In the genomic region with DNA sequence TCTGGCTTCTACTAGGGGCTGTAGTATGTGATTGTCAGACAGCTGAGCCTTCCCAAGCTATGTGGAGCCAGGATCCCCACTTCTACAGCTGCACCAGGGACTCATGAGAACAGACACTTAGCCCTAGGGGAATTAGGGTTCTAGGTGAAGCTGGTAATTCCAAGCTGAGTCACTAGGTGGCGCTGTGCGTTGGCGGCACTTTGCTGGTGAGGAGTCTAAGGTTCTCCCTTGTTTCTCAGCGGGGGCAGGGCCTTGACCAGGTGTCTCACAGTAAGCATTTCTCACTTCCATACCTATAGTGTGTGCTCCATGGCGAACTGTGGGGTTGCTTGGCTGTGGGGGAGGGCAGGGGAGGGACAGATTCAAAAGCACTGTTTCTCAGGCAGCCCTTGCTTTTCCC, we compare ENCODE assay signal across 8 mouse cellular contexts. TPM values are rescaled to one million over a fixed set of nuclear protein-coding genes. Genes with fewer than 3 reads are reported as not detected.
A peak's percentile ranks its signal among the peaks of the same experiment; 100 is the strongest.
DNase-seq lines count a peak whose midpoint lies in the region; ATAC-seq and TF ChIP-seq lines count a peak whose summit lies in the region.

No protein-coding gene starts in this region.

- no peaks in the 10 kb centered on the region for H3K27me3 ChIP-seq in midbrain, embryonic 14.5 days (ENCODE audit: control insufficient read depth, insufficient read depth, low read length)
- H3K27me3 ChIP-seq in midbrain, embryonic 16.5 days (ENCODE audit: control insufficient read depth, insufficient read depth, low read depth, low read length) = no peaks in the 10 kb centered on the region
- no peaks in the 10 kb centered on the region for H3K27me3 ChIP-seq in midbrain, postnatal 0 days (ENCODE audit: insufficient read depth, low read length)

- DNase-seq in frontal cortex, postnatal 25 days (ENCODE audit: low spot score in 2 of 2) = peak; percentile 62 to 65
- no peak for DNase-seq in frontal cortex, postnatal 10 days (ENCODE audit: low spot score in 2 of 2)
- peak; percentile 69 for DNase-seq in midbrain, embryonic 14.5 days
- DNase-seq in c-Kit-negative CD71-positive TER-119-positive erythroid progenitor cells, embryonic 14.5 days (ENCODE audit: low read depth, low spot score) = peak; percentile 50
- peak; percentile 88 for DNase-seq in induced T-regulatory cell, adult 2 months (ENCODE audit: low read depth)
- DNase-seq in midbrain, postnatal 0 days (ENCODE audit: low spot score) = peak; percentile 56
- DNase-seq in thymus, postnatal 4 days = peak; percentile 95

- 14% methylated on average over 5 of the region's 5 CpGs for WGBS in midbrain, embryonic 14.5 days
- WGBS in midbrain, embryonic 16.5 days = 11% methylated on average over 5 of the region's 5 CpGs
- WGBS in midbrain, postnatal 0 days = 14% methylated on average over 5 of the region's 5 CpGs

- no peak overlapping the region for H3K4me3 ChIP-seq in midbrain, embryonic 14.5 days (replicated peaks; ENCODE audit: low read depth, low read length)
- H3K4me3 ChIP-seq in midbrain, embryonic 16.5 days (ENCODE audit: low read depth, low read length) = no peak overlapping the region
- H3K4me3 ChIP-seq in midbrain, postnatal 0 days (ENCODE audit: low read depth, low read length) = no peak overlapping the region

- no peaks in the 10 kb centered on the region for H3K9me3 ChIP-seq in midbrain, embryonic 14.5 days (ENCODE audit: control insufficient read depth, low read length)
- H3K9me3 ChIP-seq in midbrain, embryonic 16.5 days (replicated peaks; ENCODE audit: control insufficient read depth, low read length, poor library complexity, severe bottlenecking) = no peaks in the 10 kb centered on the region
- H3K9me3 ChIP-seq in midbrain, postnatal 0 days (ENCODE audit: low read length) = no peaks in the 10 kb centered on the region

- H3K36me3 ChIP-seq in midbrain, embryonic 14.5 days (ENCODE audit: control insufficient read depth, insufficient read depth, low read length) = peaks cover 69% of the 10 kb centered on the region
- peaks cover 48% of the 10 kb centered on the region for H3K36me3 ChIP-seq in midbrain, embryonic 16.5 days (ENCODE audit: control insufficient read depth, insufficient read depth, low read length)
- H3K36me3 ChIP-seq in midbrain, postnatal 0 days (ENCODE audit: insufficient read depth, low read length) = peaks cover 42% of the 10 kb centered on the region

- no peak for ATAC-seq in midbrain, embryonic 14.5 days (ENCODE audit: low FRiP score, low TSS enrichment)
- no peak for ATAC-seq in midbrain, embryonic 16.5 days
- ATAC-seq in midbrain, postnatal 0 days (ENCODE audit: low FRiP score) = no peak

- TF ChIP-seq CTCF in midbrain, postnatal 0 days (IDR thresholded peaks at IDR 0.05) = peak; percentile 86

- no peak overlapping the region for H3K9ac ChIP-seq in midbrain, embryonic 14.5 days (replicated peaks; ENCODE audit: low read length)
- no peak overlapping the region for H3K9ac ChIP-seq in midbrain, embryonic 16.5 days (ENCODE audit: low read depth, low read length)
- H3K9ac ChIP-seq in midbrain, postnatal 0 days (replicated peaks; ENCODE audit: low read length, poor library complexity, severe bottlenecking) = no peak overlapping the region

- H3K4me2 ChIP-seq in midbrain, embryonic 14.5 days (ENCODE audit: low read length) = no peak overlapping the region
- H3K4me2 ChIP-seq in midbrain, embryonic 16.5 days (ENCODE audit: low read length) = no peak overlapping the region
- no peak overlapping the region for H3K4me2 ChIP-seq in midbrain, postnatal 0 days (ENCODE audit: low read depth, low read length, poor library complexity, severe bottlenecking)

- no peaks in the 10 kb centered on the region for H3K4me1 ChIP-seq in midbrain, embryonic 14.5 days (ENCODE audit: control insufficient read depth, insufficient read depth, low read length)
- H3K4me1 ChIP-seq in midbrain, embryonic 16.5 days (ENCODE audit: control insufficient read depth, insufficient read depth, low read length) = peaks cover under 1% of the 10 kb centered on the region; the same call in 1 of the 2 replicates
- H3K4me1 ChIP-seq in midbrain, postnatal 0 days (ENCODE audit: insufficient read depth, low read length) = no peaks in the 10 kb centered on the region

- H3K27ac ChIP-seq in midbrain, embryonic 14.5 days (replicated peaks; ENCODE audit: low read depth, low read length) = no peak overlapping the region
- H3K27ac ChIP-seq in midbrain, embryonic 16.5 days (ENCODE audit: low read length) = no peak overlapping the region
- no peak overlapping the region for H3K27ac ChIP-seq in midbrain, postnatal 0 days (ENCODE audit: low read depth, low read length)

RNA-seq across cellular contexts. Expression of gene Ddx54, which starts 6.7 kb away (rescaled TPM):
- polyA plus RNA-seq in midbrain, embryonic 14.5 days (2014; fragmentation: Nextera tagmentation; extraction: Ambion mirVana) = 29.4 and 31.9 TPM in 2 replicates
- 38.7 and 39.9 TPM in 2 replicates for polyA plus RNA-seq in midbrain, embryonic 16.5 days (2015; fragmentation: Nextera tagmentation; extraction: Ambion mirVana)
- total RNA-seq in midbrain, postnatal 0 days (2014; rRNA removed) = 36.2 and 37.8 TPM in 2 replicates
- 31.7 and 32.6 TPM in 2 replicates for polyA plus RNA-seq in midbrain, postnatal 0 days (2015; fragmentation: Nextera tagmentation; extraction: Ambion mirVana)

RNA-seq across cellular contexts. Expression of gene Rita1, which starts 6.8 kb away (rescaled TPM):
- 20.6 and 25.5 TPM in 2 replicates for polyA plus RNA-seq in midbrain, embryonic 14.5 days (2014; fragmentation: Nextera tagmentation; extraction: Ambion mirVana)
- 27.2 and 33.1 TPM in 2 replicates for polyA plus RNA-seq in midbrain, embryonic 16.5 days (2015; fragmentation: Nextera tagmentation; extraction: Ambion mirVana)
- total RNA-seq in midbrain, postnatal 0 days (2014; rRNA removed) = 32.3 and 43.6 TPM in 2 replicates
- 31.4 and 33.9 TPM in 2 replicates for polyA plus RNA-seq in midbrain, postnatal 0 days (2015; fragmentation: Nextera tagmentation; extraction: Ambion mirVana)

RNA-seq across cellular contexts. Expression of gene Cfap73, which starts 14.8 kb away (rescaled TPM):
- polyA plus RNA-seq in midbrain, embryonic 14.5 days (2014; fragmentation: Nextera tagmentation; extraction: Ambion mirVana) = 0.32 TPM in 1 of 2 replicates, not detected in the other
- polyA plus RNA-seq in midbrain, embryonic 16.5 days (2015; fragmentation: Nextera tagmentation; extraction: Ambion mirVana) = 0.47 and 1.2 TPM in 2 replicates
- total RNA-seq in midbrain, postnatal 0 days (2014; rRNA removed) = 0.38 and 0.60 TPM in 2 replicates
- 0.62 and 0.74 TPM in 2 replicates for polyA plus RNA-seq in midbrain, postnatal 0 days (2015; fragmentation: Nextera tagmentation; extraction: Ambion mirVana)

RNA-seq across cellular contexts. Expression of gene Rasal1, which starts 29.4 kb away (rescaled TPM):
- 0.84 and 1.3 TPM in 2 replicates for polyA plus RNA-seq in midbrain, embryonic 14.5 days (2014; fragmentation: Nextera tagmentation; extraction: Ambion mirVana)
- 2.4 and 4.9 TPM in 2 replicates for polyA plus RNA-seq in midbrain, embryonic 16.5 days (2015; fragmentation: Nextera tagmentation; extraction: Ambion mirVana)
- 18.1 and 24.7 TPM in 2 replicates for total RNA-seq in midbrain, postnatal 0 days (2014; rRNA removed)
- polyA plus RNA-seq in midbrain, postnatal 0 days (2015; fragmentation: Nextera tagmentation; extraction: Ambion mirVana) = 8.2 and 9.9 TPM in 2 replicates

RNA-seq across cellular contexts. Expression of gene Iqcd, which starts 30.4 kb away (rescaled TPM):
- 1.4 and 1.7 TPM in 2 replicates for polyA plus RNA-seq in midbrain, embryonic 14.5 days (2014; fragmentation: Nextera tagmentation; extraction: Ambion mirVana)
- 2.0 and 2.1 TPM in 2 replicates for polyA plus RNA-seq in midbrain, embryonic 16.5 days (2015; fragmentation: Nextera tagmentation; extraction: Ambion mirVana)
- 0.94 and 1.3 TPM in 2 replicates for total RNA-seq in midbrain, postnatal 0 days (2014; rRNA removed)
- polyA plus RNA-seq in midbrain, postnatal 0 days (2015; fragmentation: Nextera tagmentation; extraction: Ambion mirVana) = 0.86 and 1.5 TPM in 2 replicates

Comparison
In these comparisons a context has a peak if more than half of its experiments do, and no peak if none do; other contexts are left out.
1. DNase-seq: peak in frontal cortex, postnatal 25 days (2 of 2), midbrain, embryonic 14.5 days (single experiment), c-Kit-negative CD71-positive TER-119-positive erythroid progenitor cells, embryonic 14.5 days (single experiment), induced T-regulatory cell, adult 2 months (single experiment), midbrain, postnatal 0 days (single experiment) and thymus, postnatal 4 days (single experiment); none in frontal cortex, postnatal 10 days (0 of 2).